Mouse (Mus musculus) c-Kit-positive CD71-positive TER-119-negative erythroid progenitor cells, embryonic 14.5 days (primary cell): ENCODE data around the gene Zbtb17.
A peak's percentile ranks its signal among the peaks of the same experiment; 100 is the strongest.

Experiments used
- DNase-seq: peaks from one replicate; pipeline ENCODE4 v3.0.0-alpha.2; 2013; ENCODE audit warnings: low read depth

The Zbtb17 gene

GRCm38 (mm10) chr4:141425484-141426479 lies 18.7 kb upstream of the Zbtb17 start:
- no peak for DNase-seq

GRCm38 (mm10) chr4:141426796-141427745 lies 17.4 kb upstream of the Zbtb17 start:
- no peak for DNase-seq

- DNase-seq, result no peak
These were observed 16.5 kb upstream of the Zbtb17 start for GRCm38 (mm10) chr4:141427921-141428320.

- no peak for DNase-seq
These were observed 15.1 kb upstream of the Zbtb17 start for GRCm38 (mm10) chr4:141429381-141429780.

- DNase-seq, result no peak
These were observed 14.6 kb upstream of the Zbtb17 start for GRCm38 (mm10) chr4:141429847-141430246.

- no peak for DNase-seq
These were observed 13.5 kb upstream of the Zbtb17 start for GRCm38 (mm10) chr4:141430997-141431396.

GRCm38 (mm10) chr4:141432666-141433065 lies 11.8 kb upstream of the Zbtb17 start:
- no peak for DNase-seq

GRCm38 (mm10) chr4:141433191-141433590 lies 11.3 kb upstream of the Zbtb17 start:
- no peak for DNase-seq

GRCm38 (mm10) chr4:141435974-141436373 lies 8.5 kb upstream of the Zbtb17 start, which contains the start of gene Srarp:
Gene Srarp (minus strand): TSS chr4:141436105.
- no peak for DNase-seq

GRCm38 (mm10) chr4:141439083-141439803 lies 5.2 kb upstream of the Zbtb17 start:
- no peak for DNase-seq

- DNase-seq, result no peak
These were observed 3.6 kb upstream of the Zbtb17 start for GRCm38 (mm10) chr4:141440877-141441276.

GRCm38 (mm10) chr4:141443641-141444429 lies 619 bp upstream of the Zbtb17 start:
- DNase-seq, result no peak

- DNase-seq, result peak; percentile 15
These were observed 870 bp downstream of the Zbtb17 start for GRCm38 (mm10) chr4:141445328-141445720.

GRCm38 (mm10) chr4:141446211-141446610 lies 1.8 kb downstream of the Zbtb17 start:
- no peak for DNase-seq

- DNase-seq, result no peak
These were observed 6.8 kb downstream of the Zbtb17 start for GRCm38 (mm10) chr4:141451251-141451650.

- DNase-seq, result no peak
These were observed 7.5 kb downstream of the Zbtb17 start for GRCm38 (mm10) chr4:141451916-141452450.

- DNase-seq, result no peak
These were observed 10.3 kb downstream of the Zbtb17 start for GRCm38 (mm10) chr4:141454581-141455350.

GRCm38 (mm10) chr4:141455526-141455925 lies 11.1 kb downstream of the Zbtb17 start:
- no peak for DNase-seq

- DNase-seq, result no peak
These were observed 11.9 kb downstream of the Zbtb17 start for GRCm38 (mm10) chr4:141456193-141456938.
